Mouse (Mus musculus): ENCODE results near the gene Nrip2. TPM values are rescaled to one million over a fixed set of nuclear protein-coding genes. Genes with fewer than 3 reads are reported as not detected.
"Not testable (repeated sequence)": the region's sequence is repeated elsewhere in the genome, so short reads cannot be mapped to it uniquely, and the experiment has no call there.

Nrip2 gene
- polyA plus RNA-seq, 1 experiment from 2014 or later = 5.8 TPM

DNA sequence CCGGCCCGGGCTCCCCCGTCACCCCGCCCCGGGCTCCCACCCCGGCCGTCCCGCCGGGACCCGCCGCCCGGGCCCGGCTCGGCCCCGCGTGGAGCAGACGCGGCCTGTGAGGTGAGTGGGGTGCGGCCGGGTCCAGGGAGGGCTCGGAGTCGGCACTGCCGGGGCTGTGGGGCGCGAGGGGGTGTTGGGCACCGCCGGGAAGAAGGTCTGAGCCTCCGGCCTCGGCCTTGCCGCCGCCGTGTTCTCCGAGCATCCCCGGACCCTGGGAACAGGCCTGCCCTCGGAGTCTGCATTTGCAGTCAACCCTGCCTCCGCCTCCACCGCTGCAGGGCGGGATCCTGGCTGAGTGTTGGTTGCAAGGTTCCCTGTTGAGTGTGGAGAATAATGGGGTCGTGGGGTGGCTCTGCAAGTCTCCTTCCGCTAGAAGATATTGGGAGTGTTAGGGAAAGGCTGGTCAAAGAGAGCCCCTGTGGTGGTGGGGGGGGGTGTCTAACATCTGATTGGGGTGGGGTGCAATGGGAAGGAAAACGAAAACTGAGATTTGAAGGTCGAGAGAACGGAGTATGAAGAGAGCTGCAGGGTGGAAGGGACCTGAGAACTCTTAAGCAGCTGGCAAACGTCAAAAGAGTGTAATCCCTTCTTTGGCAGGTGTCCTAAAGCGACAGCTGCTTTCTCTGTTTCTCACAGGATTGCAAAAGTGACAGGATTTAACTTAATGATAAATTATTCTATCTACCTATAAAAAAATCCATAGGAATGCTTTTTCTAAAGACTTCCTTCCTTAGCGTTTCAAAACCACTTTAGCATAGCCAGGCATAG, 35.9 kb upstream of the Nrip2 start:
- Histone ChIP-seq H3K36me3 (ENCODE audit: control insufficient read depth, insufficient read depth, low read length) (peaks cover 34% of the 10 kb centered on the region), H3K4me3 (ENCODE audit: low read depth, low read length) (peak overlapping the region; percentile 90), H3K9ac (replicated peaks; ENCODE audit: low read depth, low read length) (peak overlapping the region; percentile 80), H3K4me2 (replicated peaks; ENCODE audit: low read depth, low read length) (peak overlapping the region; percentile 72), H3K27me3 (ENCODE audit: control insufficient read depth, insufficient read depth, low read length) (no peaks in the 10 kb centered on the region), H3K4me1 (ENCODE audit: control insufficient read depth, insufficient read depth, low read length) (peaks cover 19% of the 10 kb centered on the region; the same call in 1 of the 2 replicates), H3K9me3 (ENCODE audit: control insufficient read depth, low read depth, low read length) (no peaks in the 10 kb centered on the region), H3K27ac (ENCODE audit: low read length) (peak overlapping the region; percentile 96)
- 0 out of 2 replicates have a peak, but pooled peaks have one; percentile 11 for ATAC-seq (ENCODE audit: insufficient number of reproducible peaks, insufficient read depth, low FRiP score, low read depth)
- 2% methylated on average over 44 of the region's 46 CpGs for WGBS

DNA sequence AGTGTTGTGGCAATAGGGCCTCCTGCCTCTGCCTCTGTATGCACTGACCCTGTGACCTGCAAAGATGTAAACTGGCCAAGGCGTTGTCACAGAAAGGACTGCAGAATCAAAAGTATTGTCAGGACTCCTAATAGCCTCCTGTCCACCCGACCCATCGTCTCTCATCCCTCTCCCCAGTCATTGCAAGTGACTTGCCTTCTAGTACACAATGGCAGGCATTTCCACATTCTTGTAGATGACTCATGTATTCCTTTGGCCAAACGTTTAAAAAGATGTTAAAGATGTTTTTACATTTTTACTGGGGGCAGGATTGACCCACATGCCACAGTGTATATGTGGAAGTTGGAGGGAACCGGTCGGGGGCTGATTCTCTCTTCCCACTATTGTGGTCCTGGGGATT, 34.4 kb upstream of the Nrip2 start:
- 66% methylated on average over 6 of the region's 6 CpGs for WGBS
- peaks cover 19% of the 10 kb centered on the region; the same call in 1 of the 2 replicates for H3K4me1 ChIP-seq (ENCODE audit: control insufficient read depth, insufficient read depth, low read length)
- no peak for ATAC-seq (ENCODE audit: insufficient number of reproducible peaks, insufficient read depth, low FRiP score, low read depth)
- H3K36me3 ChIP-seq (ENCODE audit: control insufficient read depth, insufficient read depth, low read length) = peaks cover 39% of the 10 kb centered on the region
- H3K27me3 ChIP-seq (ENCODE audit: control insufficient read depth, insufficient read depth, low read length) = no peaks in the 10 kb centered on the region
- no peak overlapping the region for H3K9ac ChIP-seq (replicated peaks; ENCODE audit: low read depth, low read length)
- no peak overlapping the region for H3K4me3 ChIP-seq (ENCODE audit: low read depth, low read length)
- H3K9me3 ChIP-seq (ENCODE audit: control insufficient read depth, low read depth, low read length) = no peaks in the 10 kb centered on the region
- H3K27ac ChIP-seq (ENCODE audit: low read length) = no peak overlapping the region
- H3K4me2 ChIP-seq (replicated peaks; ENCODE audit: low read depth, low read length) = no peak overlapping the region; the same call in 1 of the 2 replicates

DNA sequence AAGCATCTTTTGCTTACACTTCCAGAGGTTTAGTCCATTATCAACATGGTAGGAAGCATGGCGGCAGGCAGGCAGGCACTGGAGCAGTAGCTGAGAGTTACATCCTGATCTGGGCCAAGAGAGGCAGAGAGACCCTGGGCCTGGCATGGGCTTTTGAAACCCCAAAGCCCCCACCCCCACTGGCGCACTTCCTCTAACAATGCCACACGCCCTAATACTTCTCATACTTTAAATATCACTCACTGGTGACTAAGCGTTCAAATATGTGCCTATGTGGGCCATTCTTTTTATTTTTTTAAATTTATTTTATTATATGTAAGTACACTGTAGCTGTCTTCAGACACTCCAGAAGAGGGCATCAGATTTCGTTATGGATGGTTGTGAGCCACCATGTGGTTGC, 32.6 kb upstream of the Nrip2 start:
- Histone ChIP-seq H3K27ac (ENCODE audit: low read length) (no peak overlapping the region), H3K9me3 (ENCODE audit: control insufficient read depth, low read depth, low read length) (no peaks in the 10 kb centered on the region), H3K4me3 (ENCODE audit: low read depth, low read length) (no peak overlapping the region), H3K4me2 (replicated peaks; ENCODE audit: low read depth, low read length) (no peak overlapping the region), H3K4me1 (ENCODE audit: control insufficient read depth, insufficient read depth, low read length) (peaks cover 11% of the 10 kb centered on the region; the same call in 1 of the 2 replicates), H3K9ac (replicated peaks; ENCODE audit: low read depth, low read length) (no peak overlapping the region), H3K27me3 (ENCODE audit: control insufficient read depth, insufficient read depth, low read length) (no peaks in the 10 kb centered on the region), H3K36me3 (ENCODE audit: control insufficient read depth, insufficient read depth, low read length) (peaks cover 55% of the 10 kb centered on the region)
- 88% methylated on average over 5 of the region's 5 CpGs for WGBS
- no peak for ATAC-seq (ENCODE audit: insufficient number of reproducible peaks, insufficient read depth, low FRiP score, low read depth)

DNA sequence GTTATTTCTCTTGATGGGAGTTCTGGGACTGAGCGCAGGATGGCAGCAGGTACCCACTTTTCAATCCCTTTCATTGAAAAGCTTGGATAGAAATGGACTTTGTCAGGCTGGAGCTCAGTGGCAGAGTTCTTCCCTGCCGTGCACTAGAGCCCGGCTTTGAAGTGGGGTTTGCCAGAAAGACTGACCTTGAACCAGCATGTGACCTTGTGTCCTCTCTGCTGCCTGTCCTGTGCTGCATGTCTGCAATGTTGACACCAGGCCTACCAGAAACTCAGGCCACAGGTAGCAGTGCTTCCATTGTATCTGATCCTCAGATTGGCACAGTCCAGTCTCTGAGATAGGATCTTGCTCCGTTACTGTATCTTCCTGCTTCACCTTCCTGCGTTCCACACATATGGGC, 29.1 kb upstream of the Nrip2 start:
- no peaks in the 10 kb centered on the region for H3K27me3 ChIP-seq (ENCODE audit: control insufficient read depth, insufficient read depth, low read length)
- WGBS = 92% methylated on average over 5 of the region's 5 CpGs
- peaks cover 86% of the 10 kb centered on the region for H3K36me3 ChIP-seq (ENCODE audit: control insufficient read depth, insufficient read depth, low read length)

DNA sequence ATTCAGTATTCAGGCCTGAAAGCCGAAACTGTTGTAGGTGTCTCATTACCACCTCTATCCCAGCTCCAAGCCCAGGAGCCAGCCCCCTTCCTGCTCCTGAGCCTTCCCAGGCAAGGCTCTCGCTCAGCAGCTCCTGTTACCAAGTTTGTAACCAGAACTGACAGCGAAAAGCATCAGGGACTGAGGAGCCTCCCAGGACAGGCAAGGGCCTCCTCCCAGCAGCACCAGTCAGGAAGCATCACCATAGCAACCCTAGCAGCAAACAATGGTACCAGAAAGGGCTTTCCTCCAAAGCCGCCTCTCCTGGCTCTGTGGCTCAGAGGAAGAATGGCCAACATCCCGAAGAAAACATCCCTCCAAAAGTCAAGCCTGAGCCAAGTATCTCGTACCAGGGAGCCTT, 23.9 kb upstream of the Nrip2 start, which contains the start of the genes Tex52 and Gm44596:
Gene Tex52, plus strand, starts transcription at position 265 of the 400 bp plus-strand sequence.
Gene Gm44596, plus strand, starts transcription at position 312 of the 400 bp plus-strand sequence.
- Histone ChIP-seq H3K9me3 (ENCODE audit: control insufficient read depth, low read depth, low read length) (no peaks in the 10 kb centered on the region), H3K4me3 (ENCODE audit: low read depth, low read length) (no peak within 1 kb of the TSS), H3K4me1 (ENCODE audit: control insufficient read depth, insufficient read depth, low read length) (no peaks in the 10 kb centered on the region), H3K4me2 (replicated peaks; ENCODE audit: low read depth, low read length) (no peak within 1 kb of the TSS), H3K36me3 (ENCODE audit: control insufficient read depth, insufficient read depth, low read length) (peaks cover 51% of the 10 kb centered on the region), H3K27ac (ENCODE audit: low read length) (no peak within 1 kb of the TSS), H3K27me3 (ENCODE audit: control insufficient read depth, insufficient read depth, low read length) (no peaks in the 10 kb centered on the region), H3K9ac (replicated peaks; ENCODE audit: low read depth, low read length) (no peak within 1 kb of the TSS)
- 47% methylated on average over 6 of the region's 6 CpGs for WGBS
- ATAC-seq (ENCODE audit: insufficient number of reproducible peaks, insufficient read depth, low FRiP score, low read depth) = no peak

More for the DNA sequence above, 29.1 kb upstream of the Nrip2 start:
- Histone ChIP-seq H3K9ac (replicated peaks; ENCODE audit: low read depth, low read length) (no peak overlapping the region), H3K4me3 (ENCODE audit: low read depth, low read length) (no peak overlapping the region), H3K9me3 (ENCODE audit: control insufficient read depth, low read depth, low read length) (no peaks in the 10 kb centered on the region), H3K4me1 (ENCODE audit: control insufficient read depth, insufficient read depth, low read length) (no peaks in the 10 kb centered on the region), H3K27ac (ENCODE audit: low read length) (no peak overlapping the region), H3K4me2 (replicated peaks; ENCODE audit: low read depth, low read length) (no peak overlapping the region)
- ATAC-seq (ENCODE audit: insufficient number of reproducible peaks, insufficient read depth, low FRiP score, low read depth) = no peak

DNA sequence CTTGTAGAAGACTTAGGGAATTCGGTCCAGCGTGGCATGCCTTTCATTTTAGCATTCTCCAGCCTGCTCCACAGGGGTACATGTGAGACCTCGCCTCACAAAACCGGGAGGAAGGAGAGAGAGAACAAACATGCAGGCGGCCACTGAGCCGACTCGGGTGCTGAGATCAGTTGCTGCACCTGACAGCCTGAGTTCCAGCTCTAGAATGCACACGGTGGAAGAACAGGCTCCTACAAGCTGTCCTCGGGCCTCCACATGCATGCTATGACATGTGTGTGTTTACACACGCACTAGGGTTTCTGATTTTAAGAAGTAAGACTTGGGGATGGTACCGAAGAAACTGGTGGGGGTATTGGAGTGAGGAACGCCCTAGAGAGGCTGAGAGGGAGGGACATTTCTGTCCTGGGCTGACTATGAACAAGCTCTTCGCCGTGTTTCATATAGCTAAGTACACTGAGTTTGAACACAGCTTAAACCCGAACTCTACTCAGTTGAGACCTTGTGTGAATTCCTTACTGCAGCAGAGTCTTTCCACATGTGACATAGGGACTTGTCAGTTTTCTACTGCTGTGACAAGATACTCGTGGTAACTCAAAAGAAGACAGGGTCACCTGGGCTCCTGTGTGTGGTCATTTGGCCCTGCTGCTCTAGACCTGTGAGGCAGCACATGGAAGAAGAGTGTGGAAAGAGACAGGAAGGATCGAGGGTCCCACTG, 22.6 kb upstream of the Nrip2 start:
- Histone ChIP-seq H3K27ac (ENCODE audit: low read length) (no peak overlapping the region), H3K4me1 (ENCODE audit: control insufficient read depth, insufficient read depth, low read length) (no peaks in the 10 kb centered on the region), H3K4me3 (ENCODE audit: low read depth, low read length) (no peak overlapping the region), H3K9me3 (ENCODE audit: control insufficient read depth, low read depth, low read length) (no peaks in the 10 kb centered on the region), H3K9ac (replicated peaks; ENCODE audit: low read depth, low read length) (no peak overlapping the region), H3K27me3 (ENCODE audit: control insufficient read depth, insufficient read depth, low read length) (no peaks in the 10 kb centered on the region), H3K4me2 (replicated peaks; ENCODE audit: low read depth, low read length) (no peak overlapping the region), H3K36me3 (ENCODE audit: control insufficient read depth, insufficient read depth, low read length) (peaks cover 39% of the 10 kb centered on the region)
- ATAC-seq (ENCODE audit: insufficient number of reproducible peaks, insufficient read depth, low FRiP score, low read depth) = no peak
- WGBS = 79% methylated on average over 17 of the region's 17 CpGs

DNA sequence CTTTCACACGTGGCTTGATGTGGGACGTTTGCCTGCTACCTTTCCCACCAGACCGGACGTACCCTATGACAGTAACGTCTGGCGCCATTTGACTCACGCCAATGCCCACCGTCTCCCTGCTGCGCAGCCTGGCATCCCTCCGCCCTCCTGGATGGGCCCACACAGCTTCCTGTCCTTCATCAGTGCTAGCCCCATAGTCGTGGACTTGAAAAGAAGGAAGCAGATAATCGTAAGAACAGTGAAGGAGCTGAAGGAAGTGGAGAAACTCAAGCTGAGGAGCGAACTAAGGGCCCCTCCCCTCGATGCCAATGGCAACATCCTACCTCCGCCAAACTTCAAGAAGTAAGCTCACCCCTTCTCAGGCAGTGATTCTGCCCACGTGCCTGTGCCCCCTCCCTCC, 19.5 kb upstream of the Nrip2 start:
- peaks cover 12% of the 10 kb centered on the region; the same call in 1 of the 2 replicates for H3K36me3 ChIP-seq (ENCODE audit: control insufficient read depth, insufficient read depth, low read length)
- 84% methylated on average over 16 of the region's 16 CpGs for WGBS
- H3K27ac ChIP-seq (ENCODE audit: low read length) = no peak overlapping the region
- H3K4me3 ChIP-seq (ENCODE audit: low read depth, low read length) = no peak overlapping the region
- H3K9ac ChIP-seq (replicated peaks; ENCODE audit: low read depth, low read length) = no peak overlapping the region
- H3K27me3 ChIP-seq (ENCODE audit: control insufficient read depth, insufficient read depth, low read length) = no peaks in the 10 kb centered on the region
- ATAC-seq (ENCODE audit: insufficient number of reproducible peaks, insufficient read depth, low FRiP score, low read depth) = no peak
- H3K4me2 ChIP-seq (replicated peaks; ENCODE audit: low read depth, low read length) = no peak overlapping the region
- no peaks in the 10 kb centered on the region for H3K9me3 ChIP-seq (ENCODE audit: control insufficient read depth, low read depth, low read length)
- H3K4me1 ChIP-seq (ENCODE audit: control insufficient read depth, insufficient read depth, low read length) = no peaks in the 10 kb centered on the region

DNA sequence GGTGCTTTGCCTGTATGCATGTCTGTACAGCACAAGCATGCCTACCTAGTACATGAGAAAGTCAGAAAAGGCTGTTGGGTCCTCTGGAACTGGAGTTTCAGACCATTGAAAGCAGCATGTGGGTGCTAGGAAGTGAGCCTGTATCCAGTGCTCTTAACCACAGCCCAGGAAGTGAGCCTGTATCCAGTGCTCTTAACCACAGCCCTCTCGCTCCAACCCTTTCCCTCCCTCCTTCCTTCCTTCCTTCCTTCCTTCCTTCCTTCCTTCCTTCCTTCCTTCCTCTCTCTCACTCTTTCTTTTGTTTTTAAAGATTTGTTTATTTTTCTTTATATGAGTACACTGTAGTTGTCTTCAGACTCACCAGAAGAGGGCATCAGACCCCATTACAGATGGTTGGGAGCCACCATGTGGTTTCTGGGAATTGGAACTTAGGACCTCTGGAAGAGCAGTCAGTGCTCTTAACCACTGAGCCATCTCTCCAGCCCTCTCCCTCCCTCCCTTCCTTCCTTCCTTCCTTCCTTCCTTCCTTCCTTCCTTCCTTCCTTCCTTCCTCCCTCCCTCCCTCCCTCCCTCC, 18.4 kb upstream of the Nrip2 start:
- H3K9ac ChIP-seq (replicated peaks; ENCODE audit: low read depth, low read length); H3K4me1 ChIP-seq (ENCODE audit: control insufficient read depth, insufficient read depth, low read length); H3K27ac ChIP-seq (ENCODE audit: low read length); H3K4me3 ChIP-seq (ENCODE audit: low read depth, low read length); H3K9me3 ChIP-seq (ENCODE audit: control insufficient read depth, low read depth, low read length); H3K27me3 ChIP-seq (ENCODE audit: control insufficient read depth, insufficient read depth, low read length); H3K36me3 ChIP-seq (ENCODE audit: control insufficient read depth, insufficient read depth, low read length); ATAC-seq (ENCODE audit: insufficient number of reproducible peaks, insufficient read depth, low FRiP score, low read depth); H3K4me2 ChIP-seq (replicated peaks; ENCODE audit: low read depth, low read length): not testable (repeated sequence)
- 72% methylated on average over 1 of the region's 1 CpGs for WGBS

All from stomach, embryonic 14.5 days (tissue).